Comparison of ENCODE assay signal across 29 mouse cellular contexts in genomic region chr7:89242143-89242542, GRCm38 (mm10).
DNase-seq lines count a peak whose midpoint lies in the region; ATAC-seq and TF ChIP-seq lines count a peak whose summit lies in the region.
"Had no signal": no experiment of that assay in that cellular context is flagged by ENCODE, and none has a peak within 500 bp of the region (broad histone marks: within the 10 kb centered on the region; RNA-seq: fewer than 3 reads in every experiment).

No protein-coding gene starts in this region.

- TF ChIP-seq CTCF in liver, postnatal 0 days (IDR thresholded peaks at IDR 0.05; ENCODE audit: low read depth) = no peak

- no peak overlapping the region for H3K9ac ChIP-seq in liver, embryonic 12.5 days
- no peak overlapping the region for H3K9ac ChIP-seq in liver, postnatal 0 days (replicated peaks)
- H3K9ac ChIP-seq in liver, embryonic 15.5 days = no peak overlapping the region
- H3K9ac ChIP-seq in kidney, embryonic 15.5 days = no peak overlapping the region
- H3K9ac ChIP-seq: embryonic facial prominence, embryonic 12.5 days; embryonic facial prominence, embryonic 15.5 days; forebrain, postnatal 0 days; heart, embryonic 12.5 days; heart, embryonic 15.5 days; hindbrain, embryonic 14.5 days had no signal

- H3K27me3 ChIP-seq in liver, embryonic 12.5 days (replicated peaks) = no peaks in the 10 kb centered on the region
- no peaks in the 10 kb centered on the region for H3K27me3 ChIP-seq in liver, postnatal 0 days (ENCODE audit: insufficient read depth, low read length)
- H3K27me3 ChIP-seq in liver, embryonic 15.5 days = no peaks in the 10 kb centered on the region
- no peaks in the 10 kb centered on the region for H3K27me3 ChIP-seq in kidney, embryonic 15.5 days
- H3K27me3 ChIP-seq: CH12.LX; embryonic facial prominence, embryonic 12.5 days; embryonic facial prominence, embryonic 15.5 days; heart, embryonic 12.5 days; heart, embryonic 15.5 days had no signal

- no peaks in the 10 kb centered on the region for H3K9me3 ChIP-seq in liver, embryonic 12.5 days (replicated peaks)
- H3K9me3 ChIP-seq in liver, postnatal 0 days (ENCODE audit: low read length) = no peaks in the 10 kb centered on the region
- H3K9me3 ChIP-seq in liver, embryonic 15.5 days (replicated peaks) = no peaks in the 10 kb centered on the region
- no peaks in the 10 kb centered on the region for H3K9me3 ChIP-seq in kidney, embryonic 15.5 days (replicated peaks)
- H3K9me3 ChIP-seq: embryonic facial prominence, embryonic 12.5 days; embryonic facial prominence, embryonic 15.5 days; heart, embryonic 12.5 days; heart, embryonic 15.5 days had no signal

- peak overlapping the region; percentile 35; the same call in 1 of the 2 replicates for H3K4me2 ChIP-seq in liver, embryonic 12.5 days
- H3K4me2 ChIP-seq in liver, postnatal 0 days (ENCODE audit: low read depth, low read length) = no peak overlapping the region
- no peak overlapping the region for H3K4me2 ChIP-seq in liver, embryonic 15.5 days
- H3K4me2 ChIP-seq in kidney, embryonic 15.5 days = no peak overlapping the region
- H3K4me2 ChIP-seq: embryonic facial prominence, embryonic 12.5 days; embryonic facial prominence, embryonic 15.5 days; heart, embryonic 12.5 days; heart, embryonic 15.5 days; hindbrain, embryonic 14.5 days had no signal

- no peaks in the 10 kb centered on the region for H3K36me3 ChIP-seq in liver, embryonic 12.5 days
- H3K36me3 ChIP-seq in liver, postnatal 0 days (replicated peaks; ENCODE audit: insufficient read depth, low read length) = peaks cover 3% of the 10 kb centered on the region; the same call in 1 of the 2 replicates
- H3K36me3 ChIP-seq in liver, embryonic 15.5 days (replicated peaks) = no peaks in the 10 kb centered on the region
- peaks cover 12% of the 10 kb centered on the region; the same call in 1 of the 2 replicates for H3K36me3 ChIP-seq in kidney, embryonic 15.5 days
- H3K36me3 ChIP-seq: embryonic facial prominence, embryonic 15.5 days had no signal

- no peak for TF ChIP-seq EP300 in liver, postnatal 0 days (IDR thresholded peaks at IDR 0.05; ENCODE audit: low read depth)

- no peak overlapping the region for H3K4me3 ChIP-seq in liver, embryonic 12.5 days
- H3K4me3 ChIP-seq in liver, postnatal 0 days (ENCODE audit: low read depth, low read length) = no peak overlapping the region
- H3K4me3 ChIP-seq in liver, embryonic 15.5 days (replicated peaks) = no peak overlapping the region
- H3K4me3 ChIP-seq in kidney, embryonic 15.5 days (replicated peaks) = no peak overlapping the region
- H3K4me3 ChIP-seq: embryonic facial prominence, embryonic 12.5 days; embryonic facial prominence, embryonic 15.5 days; heart, embryonic 12.5 days; heart, embryonic 15.5 days had no signal

- 29% methylated on average over 2 of the region's 2 CpGs for WGBS in liver, embryonic 12.5 days (ENCODE audit: insufficient replicate concordance)
- WGBS in liver, postnatal 0 days (ENCODE audit: insufficient replicate concordance) = 59% methylated on average over 2 of the region's 2 CpGs
- 40% methylated on average over 2 of the region's 2 CpGs for WGBS in liver, embryonic 15.5 days (ENCODE audit: insufficient replicate concordance)
- WGBS in kidney, embryonic 15.5 days = 82% methylated on average over 2 of the region's 2 CpGs

- DNase-seq in liver, postnatal 0 days = no peak
- no peak for DNase-seq in heart, postnatal 4 days
- no peak for DNase-seq in embryo, embryonic 9.5 days (ENCODE audit: extremely low spot score)
- DNase-seq: adrenal gland, adult 8-10 months; adrenal gland, postnatal 25 days; B cell, adult 2 months; cerebellum, adult 18-20 months; cerebellum, adult 9-11 months; cerebellum, postnatal 36 days; forebrain, postnatal 0 days; gastrocnemius, postnatal 25 days; heart, adult 18-20 months; heart, postnatal 10 days; heart, postnatal 36 days had no signal

- H3K4me1 ChIP-seq in liver, embryonic 12.5 days = peaks cover 6% of the 10 kb centered on the region
- H3K4me1 ChIP-seq in liver, postnatal 0 days (ENCODE audit: insufficient read depth) = no peaks in the 10 kb centered on the region
- H3K4me1 ChIP-seq in liver, embryonic 15.5 days (replicated peaks) = no peaks in the 10 kb centered on the region; the same call in 1 of the 2 replicates
- peaks cover 4% of the 10 kb centered on the region for H3K4me1 ChIP-seq in kidney, embryonic 15.5 days
- H3K4me1 ChIP-seq: embryonic facial prominence, embryonic 12.5 days; embryonic facial prominence, embryonic 15.5 days had no signal

- peak; percentile 84 for ATAC-seq in liver, embryonic 12.5 days
- no peak for ATAC-seq in liver, postnatal 0 days
- peak; percentile 50 for ATAC-seq in common myeloid progenitor, adult 5-6 weeks (replicated peaks; ENCODE audit: low read depth, poor library complexity, severe bottlenecking)
- peak; percentile 70 for ATAC-seq in liver, embryonic 15.5 days (ENCODE audit: insufficient read depth)
- peak; percentile 95 for ATAC-seq in megakaryocyte-erythroid progenitor cell, adult 5-6 weeks (replicated peaks; ENCODE audit: low FRiP score, low TSS enrichment, poor library complexity, severe bottlenecking)
- ATAC-seq in kidney, embryonic 15.5 days (replicated peaks; ENCODE audit: low FRiP score) = no peak
- ATAC-seq: activated CD4-positive, CD25-positive, alpha-beta regulatory T cell, adult 4 months; forebrain, embryonic 14.5 days; forebrain, postnatal 0 days; hindbrain, postnatal 0 days; inflammation-experienced regulatory T-cells, adult 6 months had no signal

- peak overlapping the region; percentile 48; the same call in 1 of the 2 replicates for H3K27ac ChIP-seq in liver, embryonic 12.5 days
- H3K27ac ChIP-seq in liver, postnatal 0 days (ENCODE audit: low read depth) = no peak overlapping the region
- H3K27ac ChIP-seq in liver, embryonic 15.5 days (replicated peaks) = no peak overlapping the region
- no peak overlapping the region for H3K27ac ChIP-seq in kidney, embryonic 15.5 days
- H3K27ac ChIP-seq: embryonic facial prominence, embryonic 12.5 days; embryonic facial prominence, embryonic 15.5 days; heart, embryonic 15.5 days; hindbrain, embryonic 14.5 days; hindbrain, postnatal 0 days had no signal

Comparison
In these comparisons a context has a peak if more than half of its experiments do, and no peak if none do; other contexts are left out.
1. ATAC-seq: peak in liver, embryonic 12.5 days (single experiment), common myeloid progenitor, adult 5-6 weeks (single experiment), liver, embryonic 15.5 days (single experiment) and megakaryocyte-erythroid progenitor cell, adult 5-6 weeks (single experiment); none in liver, postnatal 0 days (single experiment) and kidney, embryonic 15.5 days (single experiment).